Mouse (Mus musculus): Measurements from ENCODE around the gene Ciz1.
A peak's percentile ranks its signal among the peaks of the same experiment; 100 is the strongest.

Ciz1 gene

DNA sequence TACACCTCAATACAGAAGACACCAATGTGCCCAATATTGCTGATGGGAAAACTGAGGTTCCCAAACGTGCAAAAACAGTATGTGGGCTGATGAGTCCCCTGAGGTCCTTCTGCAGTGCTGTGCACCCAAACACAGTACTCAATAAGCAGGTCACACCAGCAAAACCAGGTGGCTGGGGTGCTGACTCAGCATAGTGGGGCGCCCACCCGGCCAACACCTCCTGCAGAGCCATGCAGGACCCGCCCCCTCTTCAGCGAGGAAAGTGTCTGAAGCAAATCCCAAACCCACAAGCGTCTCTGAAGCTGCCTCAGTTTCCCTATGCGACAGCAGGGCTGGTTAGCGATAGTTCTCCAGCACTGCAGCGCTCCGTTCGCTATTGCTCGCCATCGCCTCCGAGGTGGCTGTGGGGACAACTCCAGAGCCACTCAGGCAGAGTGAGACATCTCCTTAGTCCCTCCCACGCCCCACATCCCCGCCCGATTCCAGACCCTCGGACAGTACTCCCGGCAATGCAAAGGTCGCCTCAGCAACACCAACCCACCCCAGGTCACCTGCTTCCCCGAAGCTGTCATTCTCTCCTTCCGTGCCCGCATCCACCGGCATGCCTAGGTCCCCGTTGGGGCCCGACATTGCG is 29.1 kb downstream of the Ciz1 start:
- DNase-seq (ENCODE audit: low spot score), result peak; percentile 55

DNA sequence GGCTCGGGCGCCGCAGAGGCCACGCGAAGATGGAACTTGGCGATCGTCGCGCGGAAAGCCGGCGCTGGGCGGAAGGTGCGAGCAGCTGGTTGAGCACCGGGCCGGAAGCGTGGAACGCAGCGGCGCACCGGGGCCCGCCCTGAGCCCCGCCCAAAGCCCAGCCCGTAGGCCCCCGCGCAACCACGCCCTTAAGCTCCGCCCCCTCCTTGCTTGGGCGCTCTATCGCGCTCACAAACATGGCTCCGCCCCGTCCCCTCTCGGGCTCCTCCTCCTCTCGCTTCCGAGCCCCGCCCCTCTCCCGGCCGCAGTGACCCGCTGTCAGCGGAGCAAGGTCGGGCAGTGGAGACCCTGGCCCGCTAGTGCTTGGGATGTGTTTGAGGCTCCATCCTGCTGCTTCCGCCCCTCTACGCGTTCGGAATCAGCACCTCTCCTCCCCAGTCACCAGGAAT is 29.7 kb downstream of the Ciz1 start, which contains the start of gene 1110008P14Rik:
Gene 1110008P14Rik, minus strand, starts transcription at position 164 of the 449 bp plus-strand sequence.
- peak; percentile 99 for DNase-seq (ENCODE audit: low spot score)

DNA sequence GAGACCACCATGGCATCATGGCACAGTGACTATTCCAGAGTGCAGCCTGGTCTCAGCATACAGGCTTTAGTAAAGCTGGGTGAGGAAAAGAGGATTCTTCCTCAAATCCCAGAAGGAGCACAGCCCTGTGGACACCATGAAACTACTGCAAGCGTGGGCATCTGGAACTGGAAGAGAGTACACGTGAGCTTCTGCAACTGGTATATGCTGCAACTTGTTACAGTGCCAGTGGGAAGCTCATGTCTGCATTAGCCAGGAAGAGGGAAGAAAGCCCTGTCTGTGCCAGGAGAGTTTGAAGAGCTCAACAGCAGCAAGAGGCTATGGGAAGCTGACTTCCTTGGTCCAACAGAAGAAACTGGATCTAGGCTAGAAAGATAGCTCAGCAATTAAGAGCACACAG is 30.6 kb downstream of the Ciz1 start:
- DNase-seq (ENCODE audit: low spot score), result no peak

DNA sequence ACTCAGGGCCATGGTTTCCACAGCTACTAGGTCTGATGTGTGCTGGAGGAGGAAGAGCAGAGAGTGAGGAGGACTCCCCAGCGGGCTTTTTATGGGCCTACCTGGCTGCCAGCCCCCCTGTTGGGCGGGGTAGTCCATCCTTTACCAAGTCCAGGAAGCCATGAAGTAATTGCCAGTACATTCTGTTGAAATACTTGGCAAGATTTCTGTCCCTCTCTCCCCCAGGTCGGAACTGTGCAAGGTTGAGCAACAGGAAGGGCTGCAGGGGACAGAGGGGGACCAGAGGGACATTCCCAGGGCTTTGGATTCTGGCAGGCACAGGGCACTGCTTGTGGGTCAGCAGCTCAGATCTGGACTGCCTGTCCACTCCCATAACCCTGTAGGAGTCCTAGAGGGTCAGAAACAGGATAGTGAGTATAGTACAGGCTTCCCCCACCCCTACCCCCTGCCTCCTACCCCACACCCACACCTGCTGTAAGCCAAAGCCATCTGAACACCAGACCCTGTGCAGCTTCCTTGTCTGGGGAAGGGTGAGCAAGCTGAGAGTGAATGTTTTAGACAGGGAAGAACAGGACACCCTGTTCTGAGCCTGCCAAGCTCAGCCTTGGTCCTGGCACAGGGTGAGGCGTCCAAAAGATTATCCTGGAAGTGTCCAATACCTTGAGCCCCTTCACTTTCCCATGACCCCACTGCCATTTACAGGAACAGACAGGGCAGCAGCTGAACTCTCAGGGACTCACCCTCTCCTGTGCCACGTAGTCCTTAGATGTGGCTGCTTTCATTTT is 35.8 kb downstream of the Ciz1 start, which contains the start of gene Lcn2:
Gene Lcn2, minus strand, starts transcription at position 547 of the 785 bp plus-strand sequence.
- DNase-seq (ENCODE audit: low spot score), result no peak

DNA sequence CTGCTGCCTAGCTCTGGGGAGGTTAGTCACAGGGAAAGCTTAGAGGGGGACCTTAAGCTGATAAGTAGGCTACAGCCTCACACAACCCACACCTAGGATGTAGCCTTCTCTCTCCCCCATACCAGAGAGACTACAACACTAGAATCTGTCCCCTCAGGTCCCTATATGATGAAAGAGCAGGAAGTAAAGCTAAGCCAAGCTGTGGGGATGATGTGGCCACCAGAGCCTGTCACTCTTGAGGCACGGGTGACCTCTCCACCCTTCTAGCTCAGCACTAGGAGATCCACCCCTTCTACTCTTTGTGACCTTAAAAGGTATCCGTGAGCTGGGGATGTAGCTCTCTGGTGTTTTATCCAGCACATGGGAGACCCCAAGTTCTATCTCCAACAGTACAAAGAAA is 37.0 kb downstream of the Ciz1 start:
- no peak for DNase-seq (ENCODE audit: low spot score)

DNA sequence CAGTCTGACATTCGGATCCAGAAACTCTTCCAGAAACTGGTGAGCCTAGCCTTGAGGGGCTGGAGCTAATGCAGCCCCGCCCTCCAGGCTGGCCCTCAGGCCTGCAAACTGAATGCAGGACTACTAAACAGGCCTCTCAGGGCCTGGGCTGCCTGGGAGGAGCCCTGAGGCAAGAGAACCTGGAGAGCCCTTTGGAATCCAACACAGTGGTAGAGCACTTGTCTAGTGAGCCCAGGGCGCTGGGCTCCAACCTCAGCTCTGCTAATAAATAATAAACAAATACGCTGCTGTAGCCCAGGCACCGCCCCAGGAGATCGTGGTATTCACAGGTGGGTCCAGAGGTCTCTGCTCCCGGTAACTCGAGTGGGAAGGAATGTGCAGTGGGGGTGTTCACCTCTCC is 38.7 kb downstream of the Ciz1 start:
- no peak for DNase-seq (ENCODE audit: low spot score)

DNA sequence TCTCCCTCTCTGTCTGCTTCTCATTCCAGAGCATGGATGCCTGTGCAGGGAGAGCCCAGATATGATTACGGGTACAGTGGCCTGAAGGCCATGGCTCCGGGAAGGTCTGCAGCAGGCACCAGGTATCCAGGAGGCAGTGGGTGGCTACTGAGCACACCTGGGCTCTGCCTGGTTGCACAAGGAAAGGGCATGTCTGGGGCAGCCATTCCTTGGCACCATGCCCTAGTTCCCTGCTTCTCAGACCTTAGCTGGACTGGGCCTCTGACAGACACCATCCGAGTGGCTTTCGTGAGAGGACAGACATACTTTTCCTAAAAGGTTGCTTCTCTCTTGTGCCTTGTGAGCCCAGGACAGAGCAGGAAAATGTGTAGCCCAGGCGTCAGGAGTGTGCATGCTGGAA is 39.9 kb downstream of the Ciz1 start:
- no peak for DNase-seq (ENCODE audit: low spot score)

DNA sequence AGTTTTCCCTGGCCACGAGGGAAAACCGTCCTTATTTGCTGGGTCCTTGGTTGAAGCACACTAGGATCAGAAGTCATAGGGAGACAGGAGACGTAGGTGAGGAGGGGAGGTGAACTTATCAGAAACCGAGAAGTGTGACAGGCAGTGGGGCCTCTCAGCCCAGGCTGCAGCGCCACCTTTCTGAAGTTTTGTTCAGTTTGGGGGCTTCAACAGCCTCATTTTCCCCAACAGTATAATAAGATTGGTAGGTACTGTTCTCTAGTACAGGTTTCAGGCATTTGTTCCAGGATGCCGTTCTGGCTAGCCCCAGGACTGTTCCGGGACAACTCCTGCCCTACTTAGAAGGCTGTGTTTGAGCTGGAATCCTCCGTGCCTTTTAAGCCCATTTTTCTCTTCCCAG is 42.8 kb downstream of the Ciz1 start:
- DNase-seq (ENCODE audit: low spot score), result peak; percentile 59

DNA sequence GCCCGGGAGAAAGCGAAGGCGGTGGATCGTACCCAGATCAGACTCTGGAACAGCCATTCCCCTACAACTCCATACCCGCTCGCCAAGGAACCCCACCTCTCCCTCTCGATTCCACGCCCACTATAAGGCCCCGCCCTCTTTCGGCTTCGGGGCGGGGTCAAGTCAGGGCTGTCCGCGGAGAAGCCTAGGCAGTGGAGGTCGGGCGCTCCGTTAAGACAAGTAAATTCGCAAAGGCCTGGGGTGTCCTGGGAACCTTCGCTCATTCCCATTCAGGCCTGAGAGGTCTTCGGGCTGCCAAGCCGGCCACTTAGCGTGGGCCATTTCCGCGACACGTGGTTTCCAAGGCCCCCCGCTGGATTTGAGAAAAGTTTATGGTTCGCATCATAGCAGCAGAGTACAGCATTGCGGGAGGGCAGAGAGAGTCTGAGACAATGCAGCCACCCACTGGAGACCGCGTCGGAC is 43.4 kb downstream of the Ciz1 start, which contains the start of gene Ptges2:
Gene Ptges2, plus strand, starts transcription at position 413 of the 462 bp plus-strand sequence.
- peak; percentile 91 for DNase-seq (ENCODE audit: low spot score)

DNA sequence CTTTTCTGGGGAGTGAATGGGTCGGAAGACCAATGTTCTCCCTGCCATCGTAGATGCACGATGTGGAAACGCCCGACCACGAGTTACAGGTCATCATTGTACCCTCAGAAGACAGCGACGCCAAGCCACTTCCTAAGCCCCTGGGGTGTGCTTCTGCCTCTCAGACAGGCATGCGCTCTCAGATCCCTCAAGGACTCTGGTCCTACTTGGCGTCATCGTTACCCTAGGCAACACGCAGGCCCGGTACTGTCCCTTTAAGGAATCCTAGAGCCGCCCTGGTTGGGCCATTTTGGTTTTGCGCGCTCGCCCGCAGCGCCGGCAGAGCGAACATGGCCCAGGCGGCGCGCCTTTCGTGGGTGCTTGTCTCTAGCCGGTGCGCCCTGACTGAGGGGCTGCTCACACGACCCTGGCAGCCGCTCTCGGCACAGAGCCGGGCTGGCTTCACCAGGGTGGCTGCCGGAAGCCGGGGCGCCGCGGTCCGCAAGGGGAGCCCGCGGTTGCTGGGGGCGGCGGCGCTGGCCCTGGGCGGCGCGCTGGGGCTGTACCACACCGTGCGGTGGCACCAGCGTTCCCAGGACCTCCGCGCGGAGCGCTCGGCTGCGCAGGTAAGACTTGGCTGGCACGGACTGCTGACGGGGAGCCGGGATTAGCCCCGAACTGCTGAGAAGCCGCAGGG is 44.0 kb downstream of the Ciz1 start:
- peak; percentile 96 for DNase-seq (ENCODE audit: low spot score)

DNA sequence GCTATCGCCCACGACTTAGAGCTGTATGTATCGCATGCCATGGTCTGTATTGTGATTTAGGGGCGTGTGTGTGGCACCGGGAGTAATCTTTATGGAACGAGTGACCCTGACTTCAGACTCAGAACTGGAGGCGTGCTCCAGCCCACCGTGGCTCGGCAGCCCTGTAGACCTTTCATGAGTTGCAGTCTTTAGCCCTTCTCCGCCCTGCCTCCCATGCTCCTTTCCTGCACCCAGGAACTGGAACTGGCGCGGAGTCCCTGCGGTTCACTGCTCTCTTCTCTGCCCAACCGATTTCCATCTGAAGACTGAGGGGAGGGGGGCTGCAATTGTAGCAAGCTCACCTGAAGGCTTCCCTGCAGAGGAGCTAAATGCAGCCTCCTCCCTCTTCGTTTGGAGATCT is 44.6 kb downstream of the Ciz1 start:
- DNase-seq (ENCODE audit: low spot score), result peak; percentile 36

DNA sequence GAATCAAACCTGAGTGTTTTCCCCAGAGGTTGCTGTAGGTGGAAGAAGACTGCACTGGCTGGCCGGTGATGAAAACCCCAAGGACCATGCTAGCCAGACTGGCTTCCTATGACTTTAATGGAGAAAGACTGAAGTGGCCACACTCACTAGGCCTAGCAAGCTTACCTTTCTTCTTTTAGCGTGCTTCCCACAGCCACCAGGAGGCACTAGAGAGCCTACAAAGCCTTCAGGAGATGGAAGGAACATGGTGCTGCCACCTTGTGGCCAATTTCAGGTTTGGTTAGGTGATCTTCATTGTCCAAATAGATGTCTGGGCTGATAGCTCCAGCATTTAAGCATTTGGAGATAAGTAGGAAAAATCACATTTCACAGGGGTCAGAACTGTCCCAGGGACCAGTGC is 52.5 kb downstream of the Ciz1 start:
- peak; percentile 99 for DNase-seq (ENCODE audit: low spot score)

DNA sequence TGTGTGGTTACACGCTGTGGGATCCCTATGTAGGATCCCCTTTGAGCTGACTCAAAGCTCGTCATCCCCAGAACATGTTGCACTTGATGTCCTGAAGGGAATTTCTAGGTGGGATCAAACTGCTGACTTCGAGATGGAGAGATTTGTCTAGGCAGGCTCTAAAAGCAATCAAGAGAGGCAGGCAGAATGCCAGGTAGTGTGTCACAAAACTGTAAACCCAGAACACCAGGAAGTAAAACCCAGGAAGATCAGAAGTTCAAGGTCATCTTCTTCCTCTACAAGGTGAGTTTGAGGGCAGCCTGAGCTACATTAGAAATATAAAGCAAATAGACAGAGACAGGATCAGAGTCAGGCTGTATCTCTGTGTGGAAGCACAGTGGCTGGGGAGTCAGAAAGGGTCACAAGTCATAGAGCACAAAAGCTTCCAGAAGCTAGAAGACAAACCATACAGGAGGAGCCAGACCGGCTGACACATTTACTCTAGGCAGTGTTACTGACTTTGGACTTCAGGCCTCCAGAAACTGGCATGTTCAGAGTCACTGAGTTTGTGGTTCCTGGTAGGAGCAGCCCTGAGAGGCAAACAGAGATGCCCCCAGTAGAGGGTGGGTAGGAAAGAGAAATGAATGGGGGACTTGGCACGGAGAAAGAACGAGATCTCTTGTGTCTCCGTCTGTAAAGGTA is 55.2 kb downstream of the Ciz1 start:
- DNase-seq (ENCODE audit: low spot score), result no peak

DNA sequence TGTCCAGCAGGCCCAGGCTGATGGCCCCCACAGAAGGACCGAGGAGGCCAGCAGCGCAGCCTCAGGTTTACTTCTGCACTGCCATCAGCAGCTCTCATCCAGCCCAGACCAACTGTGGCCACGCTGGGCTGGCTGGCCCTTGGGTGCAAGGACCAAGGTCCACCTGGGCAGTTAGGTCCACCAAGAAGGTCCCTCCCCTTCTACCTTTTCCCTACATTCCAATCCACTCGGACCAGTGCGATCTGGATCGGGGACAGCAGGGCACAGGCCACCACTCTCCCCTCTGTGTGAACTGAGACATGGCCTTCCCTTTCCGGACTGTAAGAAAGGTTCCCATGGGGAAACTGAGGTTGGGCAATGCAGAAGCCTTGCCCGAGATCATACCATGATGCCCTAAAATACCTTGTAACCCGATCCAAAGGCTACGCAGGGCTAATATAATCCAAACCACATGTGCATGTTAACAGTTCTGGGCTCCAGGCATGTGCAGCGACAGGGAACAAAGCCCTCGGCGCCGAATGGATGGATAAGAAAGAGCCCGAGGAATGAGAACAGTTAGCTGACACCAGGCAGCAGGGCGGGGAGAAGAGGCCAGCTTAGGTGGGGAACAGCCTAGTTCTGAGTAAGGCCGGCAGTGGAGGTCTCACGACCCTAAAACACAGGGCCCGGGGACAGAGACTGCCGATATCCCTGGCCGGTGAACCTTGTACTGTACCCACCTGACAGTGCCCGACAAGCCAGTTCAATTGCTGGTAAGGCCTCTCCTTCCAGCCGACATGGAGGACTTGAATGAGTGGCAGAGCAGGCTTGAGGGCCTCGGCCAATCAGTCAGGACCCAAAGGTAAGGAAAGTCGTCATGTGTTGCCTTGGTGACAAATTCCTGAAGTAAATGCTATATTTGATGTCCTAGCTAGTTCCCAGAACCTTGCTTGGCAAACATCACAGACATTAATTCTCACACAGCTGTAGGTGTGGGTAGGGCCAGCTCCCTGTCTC is 56.6 kb downstream of the Ciz1 start:
- peak; percentile 57 for DNase-seq (ENCODE audit: low spot score)

DNA sequence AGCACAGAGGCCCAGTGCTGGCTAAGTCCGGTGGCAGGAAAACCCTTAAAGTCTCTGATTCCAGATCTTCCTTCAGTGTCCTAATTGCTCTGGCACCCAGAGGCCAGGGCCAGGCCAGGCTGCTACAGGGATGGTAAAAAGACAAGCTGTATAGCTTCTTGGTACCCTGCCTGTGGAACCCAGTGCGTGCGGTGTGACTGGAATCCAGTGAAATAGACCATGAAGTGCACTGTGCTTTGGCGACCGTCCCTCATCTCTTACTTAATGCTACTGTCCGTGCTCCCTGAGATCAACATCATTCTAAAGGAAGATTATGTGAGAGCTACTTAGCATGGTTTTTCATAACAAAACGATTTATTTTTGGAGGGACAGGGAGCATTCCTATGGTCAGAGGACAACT is 59.3 kb downstream of the Ciz1 start:
- no peak for DNase-seq (ENCODE audit: low spot score)

DNA sequence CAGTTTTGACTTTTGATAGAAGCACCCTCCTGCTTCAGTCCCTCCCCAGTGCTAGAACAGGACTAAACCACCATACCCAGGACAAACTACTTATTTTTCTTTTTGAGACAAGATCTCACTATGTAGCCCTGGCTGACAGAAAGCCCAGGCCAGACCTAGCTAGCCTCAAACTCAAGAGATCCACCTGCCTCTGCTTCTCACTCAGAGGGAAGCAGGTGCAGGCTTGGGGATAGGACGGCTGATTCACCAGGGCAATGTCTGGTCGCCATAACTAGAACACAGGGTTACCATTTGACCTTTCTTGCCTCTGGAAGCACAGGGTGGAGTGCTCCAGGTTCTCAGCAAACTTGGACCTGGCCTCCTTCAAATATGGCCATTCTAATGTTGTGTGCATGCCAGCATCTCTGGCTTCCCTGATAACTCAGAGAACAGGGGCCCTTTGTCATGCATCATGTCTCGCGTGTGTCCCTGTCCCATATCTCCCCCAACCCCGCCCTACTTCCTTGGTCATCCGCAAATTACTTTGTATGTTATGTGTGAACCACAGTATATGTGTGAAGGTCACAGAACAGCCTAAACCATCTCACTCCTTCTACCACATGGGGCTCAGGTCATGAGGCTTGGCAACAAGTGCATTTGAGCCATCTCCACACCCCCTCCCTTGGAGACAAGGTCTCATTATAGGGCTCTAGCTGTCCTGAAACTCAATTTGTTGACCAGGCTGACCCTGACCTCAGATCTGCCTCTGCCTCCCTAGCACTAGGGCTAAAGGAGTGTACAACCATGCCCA is 60.8 kb downstream of the Ciz1 start:
- DNase-seq (ENCODE audit: low spot score), result no peak

DNA sequence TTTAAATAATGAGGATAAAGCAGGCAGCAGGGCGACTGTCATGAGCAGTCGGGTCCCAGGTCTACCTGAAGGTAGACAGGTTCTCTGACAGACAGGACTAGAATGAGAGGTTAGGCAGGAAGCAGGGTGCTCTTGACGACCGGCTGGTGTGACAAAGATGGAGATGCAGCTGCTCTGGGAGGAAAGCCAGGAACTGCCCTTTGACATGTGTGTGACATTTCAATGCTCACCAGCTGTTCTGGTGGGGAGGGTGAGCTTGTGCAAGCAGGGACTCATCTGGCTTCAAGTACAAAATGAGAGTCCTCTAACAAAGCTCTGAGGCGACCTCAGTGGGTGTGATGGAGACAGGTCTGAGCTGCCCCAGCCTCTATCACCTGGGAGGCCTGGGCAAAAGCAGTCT is 61.8 kb downstream of the Ciz1 start:
- no peak for DNase-seq (ENCODE audit: low spot score)

DNA sequence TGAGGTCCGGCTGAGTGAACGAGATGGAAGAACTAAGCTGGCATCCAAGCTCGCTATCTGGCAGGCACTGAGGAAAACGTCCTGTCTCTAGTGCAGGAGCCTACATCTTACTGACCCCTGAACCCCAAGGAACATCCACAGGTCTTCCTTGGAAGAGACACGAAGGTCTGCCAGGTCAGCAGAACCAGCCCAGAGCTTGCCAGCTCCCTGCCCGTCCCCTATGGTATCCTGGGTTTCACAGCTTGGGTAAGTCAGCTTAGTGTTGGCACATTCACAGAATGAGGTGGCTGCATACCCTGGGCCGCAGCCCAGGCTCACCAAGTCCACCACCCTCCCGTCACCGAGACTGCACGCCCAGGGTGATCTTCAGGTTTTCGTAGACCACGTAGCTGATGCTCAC is 63.7 kb downstream of the Ciz1 start:
- DNase-seq (ENCODE audit: low spot score), result no peak

DNA sequence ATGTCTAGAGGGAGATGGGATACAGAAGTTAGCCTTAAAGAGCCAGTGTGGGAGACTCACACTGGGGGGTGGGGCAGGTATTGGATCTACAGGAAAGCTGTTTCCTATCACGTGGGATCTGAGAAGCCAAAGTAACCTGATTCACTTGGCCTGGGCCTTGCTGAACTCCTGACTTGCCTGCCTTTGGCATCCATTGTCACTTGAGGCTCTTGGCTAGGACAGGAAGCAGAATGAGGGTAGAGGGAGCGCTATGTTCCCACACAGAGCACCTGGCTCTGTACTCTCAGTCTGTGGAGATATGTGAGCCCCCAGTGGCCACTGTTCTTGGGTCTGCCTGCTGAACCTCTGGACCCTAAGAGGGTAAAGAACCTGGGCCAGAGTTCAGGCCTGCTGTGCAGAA is 64.4 kb downstream of the Ciz1 start:
- DNase-seq (ENCODE audit: low spot score), result no peak

DNA sequence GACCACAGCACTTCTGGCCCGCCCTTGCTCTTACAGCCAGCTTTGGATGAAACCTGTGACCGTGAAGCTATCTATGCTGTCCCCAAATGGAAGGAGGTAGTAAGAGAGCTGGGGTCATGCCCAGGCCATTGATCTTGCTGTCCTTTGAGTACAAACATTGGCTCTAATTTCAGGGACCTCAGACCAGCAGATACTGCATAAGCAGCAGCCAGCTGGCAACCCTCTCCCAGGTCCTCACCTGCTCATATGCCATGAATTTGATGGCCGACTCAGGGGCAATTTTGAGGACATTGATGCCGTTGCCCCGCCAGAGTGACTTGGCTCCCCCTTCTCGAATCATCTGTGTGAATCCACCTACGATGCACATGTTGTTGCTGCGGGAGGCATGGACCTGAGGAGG is 65.4 kb downstream of the Ciz1 start:
- no peak for DNase-seq (ENCODE audit: low spot score)
